Mouse (Mus musculus): ENCODE results near the gene Calu. TPM values are rescaled to one million over a fixed set of nuclear protein-coding genes. Genes with fewer than 3 reads are reported as not detected.

Gene Calu
- 126 and 134 TPM in 2 replicates for polyA plus RNA-seq (2015; fragmentation: Nextera tagmentation; extraction: Ambion mirVana)

- WGBS: under 1% methylated on average over 51 of the region's 55 CpGs
- peak; percentile 99 for ATAC-seq
- peak within 1 kb of the TSS; percentile 67 for H3K4me2 ChIP-seq (replicated peaks; ENCODE audit: low read depth)
Observed at GRCm38 (mm10) chr6:29347665-29348370, at the start of gene Calu. TSS of gene Calu (plus strand) at chr6:29348069.

GRCm38 (mm10) chr6:29299112-29299511, 48.8 kb upstream of the Calu start:
- Histone ChIP-seq H3K4me1 (replicated peaks; ENCODE audit: control insufficient read depth, insufficient read depth, low read length) (no peaks in the 10 kb centered on the region), H3K9ac (ENCODE audit: low read depth, low read length) (no peak overlapping the region), H3K27ac (ENCODE audit: low read depth, low read length) (no peak overlapping the region), H3K4me2 (replicated peaks; ENCODE audit: low read depth) (no peak overlapping the region), H3K9me3 (ENCODE audit: control insufficient read depth) (no peaks in the 10 kb centered on the region), H3K4me3 (ENCODE audit: low read depth, low read length) (no peak overlapping the region), H3K36me3 (ENCODE audit: control insufficient read depth, insufficient read depth) (no peaks in the 10 kb centered on the region), H3K27me3 (replicated peaks; ENCODE audit: control insufficient read depth, insufficient read depth, low read length) (no peaks in the 10 kb centered on the region)
- WGBS: 18% methylated on average over 2 of the region's 2 CpGs
- no peak for ATAC-seq
- TF ChIP-seq CTCF (IDR thresholded peaks at IDR 0.05; ENCODE audit: low read depth): no peak

More at GRCm38 (mm10) chr6:29347665-29348370, at the start of gene Calu:
- H3K4me1 ChIP-seq (replicated peaks; ENCODE audit: control insufficient read depth, insufficient read depth, low read length): no peaks in the 10 kb centered on the region
- H3K27me3 ChIP-seq (replicated peaks; ENCODE audit: control insufficient read depth, insufficient read depth, low read length): no peaks in the 10 kb centered on the region
- H3K4me3 ChIP-seq (ENCODE audit: low read depth, low read length): peak within 1 kb of the TSS; percentile 80
- peak within 1 kb of the TSS; percentile 88 for H3K9ac ChIP-seq (ENCODE audit: low read depth, low read length)
- H3K27ac ChIP-seq (ENCODE audit: low read depth, low read length): peak within 1 kb of the TSS; percentile 87
- no peaks in the 10 kb centered on the region for H3K9me3 ChIP-seq (ENCODE audit: control insufficient read depth)
- no peak for TF ChIP-seq CTCF (IDR thresholded peaks at IDR 0.05; ENCODE audit: low read depth)
- no peaks in the 10 kb centered on the region for H3K36me3 ChIP-seq (ENCODE audit: control insufficient read depth, insufficient read depth)

GRCm38 (mm10) chr6:29303251-29303650, 44.6 kb upstream of the Calu start:
- Histone ChIP-seq H3K36me3 (ENCODE audit: control insufficient read depth, insufficient read depth) (no peaks in the 10 kb centered on the region), H3K27me3 (replicated peaks; ENCODE audit: control insufficient read depth, insufficient read depth, low read length) (no peaks in the 10 kb centered on the region), H3K9ac (ENCODE audit: low read depth, low read length) (no peak overlapping the region), H3K4me3 (ENCODE audit: low read depth, low read length) (no peak overlapping the region), H3K9me3 (ENCODE audit: control insufficient read depth) (no peaks in the 10 kb centered on the region), H3K4me2 (replicated peaks; ENCODE audit: low read depth) (no peak overlapping the region), H3K4me1 (replicated peaks; ENCODE audit: control insufficient read depth, insufficient read depth, low read length) (no peaks in the 10 kb centered on the region), H3K27ac (ENCODE audit: low read depth, low read length) (no peak overlapping the region)
- no peak for ATAC-seq
- TF ChIP-seq CTCF (IDR thresholded peaks at IDR 0.05; ENCODE audit: low read depth): no peak

- H3K36me3 ChIP-seq (ENCODE audit: control insufficient read depth, insufficient read depth): no peaks in the 10 kb centered on the region
- no peak overlapping the region for H3K27ac ChIP-seq (ENCODE audit: low read depth, low read length)
- no peaks in the 10 kb centered on the region for H3K27me3 ChIP-seq (replicated peaks; ENCODE audit: control insufficient read depth, insufficient read depth, low read length)
- peak; percentile 47 for TF ChIP-seq CTCF (IDR thresholded peaks at IDR 0.05; ENCODE audit: low read depth)
- no peaks in the 10 kb centered on the region for H3K4me1 ChIP-seq (replicated peaks; ENCODE audit: control insufficient read depth, insufficient read depth, low read length)
- 40% methylated on average over 5 of the region's 5 CpGs for WGBS
- H3K9ac ChIP-seq (ENCODE audit: low read depth, low read length): no peak overlapping the region
- ATAC-seq: no peak
- no peaks in the 10 kb centered on the region for H3K9me3 ChIP-seq (ENCODE audit: control insufficient read depth)
- H3K4me3 ChIP-seq (ENCODE audit: low read depth, low read length): no peak overlapping the region
- no peak overlapping the region for H3K4me2 ChIP-seq (replicated peaks; ENCODE audit: low read depth)
Observed at GRCm38 (mm10) chr6:29303726-29304125, 44.1 kb upstream of the Calu start.

GRCm38 (mm10) chr6:29305462-29305861, 42.4 kb upstream of the Calu start:
- no peak for ATAC-seq
- H3K27ac ChIP-seq (ENCODE audit: low read depth, low read length): no peak overlapping the region
- no peak overlapping the region for H3K4me3 ChIP-seq (ENCODE audit: low read depth, low read length)
- H3K9me3 ChIP-seq (ENCODE audit: control insufficient read depth): no peaks in the 10 kb centered on the region
- 90% methylated on average over 4 of the region's 4 CpGs for WGBS
- no peak overlapping the region for H3K4me2 ChIP-seq (replicated peaks; ENCODE audit: low read depth)
- no peaks in the 10 kb centered on the region for H3K4me1 ChIP-seq (replicated peaks; ENCODE audit: control insufficient read depth, insufficient read depth, low read length)
- no peak overlapping the region for H3K9ac ChIP-seq (ENCODE audit: low read depth, low read length)
- no peak for TF ChIP-seq CTCF (IDR thresholded peaks at IDR 0.05; ENCODE audit: low read depth)
- no peaks in the 10 kb centered on the region for H3K36me3 ChIP-seq (ENCODE audit: control insufficient read depth, insufficient read depth)
- H3K27me3 ChIP-seq (replicated peaks; ENCODE audit: control insufficient read depth, insufficient read depth, low read length): no peaks in the 10 kb centered on the region

GRCm38 (mm10) chr6:29308846-29309605, 38.8 kb upstream of the Calu start:
- TF ChIP-seq CTCF (IDR thresholded peaks at IDR 0.05; ENCODE audit: low read depth): no peak

More at GRCm38 (mm10) chr6:29308846-29309605, 38.8 kb upstream of the Calu start:
- Histone ChIP-seq H3K27me3 (replicated peaks; ENCODE audit: control insufficient read depth, insufficient read depth, low read length) (no peaks in the 10 kb centered on the region), H3K27ac (ENCODE audit: low read depth, low read length) (no peak overlapping the region), H3K4me1 (replicated peaks; ENCODE audit: control insufficient read depth, insufficient read depth, low read length) (no peaks in the 10 kb centered on the region), H3K4me3 (ENCODE audit: low read depth, low read length) (no peak overlapping the region), H3K4me2 (replicated peaks; ENCODE audit: low read depth) (no peak overlapping the region), H3K36me3 (ENCODE audit: control insufficient read depth, insufficient read depth) (no peaks in the 10 kb centered on the region), H3K9me3 (ENCODE audit: control insufficient read depth) (no peaks in the 10 kb centered on the region), H3K9ac (ENCODE audit: low read depth, low read length) (no peak overlapping the region)
- 88% methylated on average over 16 of the region's 16 CpGs for WGBS
- no peak for ATAC-seq

All from intestine, postnatal 0 days (tissue).